Mouse (Mus musculus) embryo, embryonic 9.5 days (tissue): ENCODE data around the gene Cobll1.
"Not testable (repeated sequence)": the region's sequence is repeated elsewhere in the genome, so short reads cannot be mapped to it uniquely, and the experiment has no call there.

Experiments
- DNase-seq: peaks from one replicate; pipeline ENCODE4 v3.0.0-alpha.2; 2017; ENCODE audit errors: extremely low spot score

Cobll1 gene

DNA sequence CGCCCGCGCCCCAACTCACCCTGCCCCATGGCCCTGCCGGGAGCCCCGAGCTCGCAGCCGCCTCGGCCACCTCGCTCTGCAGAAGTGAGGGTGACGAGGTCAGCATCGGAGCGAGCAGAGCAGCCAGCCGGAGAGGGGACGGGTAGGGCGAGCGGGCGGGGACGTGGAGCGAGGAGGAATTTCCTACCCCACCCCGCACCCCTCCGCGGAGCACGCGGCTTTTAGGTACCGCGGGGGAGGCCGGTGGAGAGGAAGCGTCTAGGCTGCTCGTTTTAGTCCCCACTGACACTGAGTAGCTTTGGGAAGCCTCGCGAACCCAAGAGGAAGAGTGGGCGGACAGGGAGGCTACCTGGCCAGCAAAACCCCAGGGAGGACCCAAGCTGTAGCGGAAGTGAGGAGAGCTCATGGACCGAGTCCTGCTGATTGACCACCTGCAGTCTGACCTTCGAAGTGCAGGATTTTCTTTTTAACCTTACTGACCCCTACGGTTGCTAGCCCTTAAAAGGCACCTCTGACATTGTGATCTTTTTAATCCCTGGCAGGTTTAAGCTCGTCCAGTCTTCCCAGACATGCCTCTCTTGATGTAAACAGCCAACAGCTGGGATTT is at the start of gene Cobll1:
Gene Cobll1 (minus strand): TSS at position 440 of the 607 bp plus-strand sequence.
- peak; percentile 77 for DNase-seq

GRCm38 (mm10) chr2:65288696-65289095 is 49.5 kb upstream of the Cobll1 start:
- DNase-seq = no peak

DNA sequence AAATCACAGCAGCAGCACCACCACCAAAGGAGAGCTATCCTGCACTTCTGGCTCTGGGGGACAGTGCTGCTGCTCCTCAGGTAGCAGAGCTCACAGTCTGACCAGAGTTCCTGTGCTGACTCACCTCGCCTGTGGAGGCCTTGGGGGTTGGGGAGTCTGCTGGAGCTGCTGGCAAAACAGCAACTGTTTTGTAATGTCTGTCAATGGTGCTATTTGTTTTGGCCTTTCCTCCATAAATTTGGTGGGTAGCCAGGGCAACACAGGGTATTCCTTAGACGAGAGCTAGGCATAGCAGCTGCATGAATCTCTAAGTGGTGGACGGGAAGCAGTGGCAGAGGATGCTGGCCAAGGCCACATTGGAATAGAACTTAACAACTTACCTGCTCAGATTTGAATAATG is 46.2 kb upstream of the Cobll1 start:
- DNase-seq = no peak

DNA sequence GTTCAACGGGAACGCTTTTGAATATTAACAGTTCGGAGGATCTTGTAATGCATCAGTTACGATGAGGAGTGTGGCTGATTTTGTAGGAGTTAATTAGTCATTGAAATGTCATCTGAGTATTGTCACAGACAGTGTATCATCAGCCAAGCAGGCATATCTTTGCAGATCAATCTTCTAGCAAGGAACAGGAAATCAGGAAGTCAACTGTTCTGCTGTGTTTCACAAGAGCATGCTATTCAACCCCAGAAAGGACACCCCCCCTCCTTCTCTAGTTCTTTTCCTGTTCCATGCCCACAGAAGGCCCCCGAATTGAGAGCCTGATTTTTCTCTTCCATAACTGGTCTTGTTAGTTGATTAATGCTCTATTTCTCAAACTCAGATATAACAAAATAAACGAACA is 43.8 kb upstream of the Cobll1 start:
- no peak for DNase-seq

DNA sequence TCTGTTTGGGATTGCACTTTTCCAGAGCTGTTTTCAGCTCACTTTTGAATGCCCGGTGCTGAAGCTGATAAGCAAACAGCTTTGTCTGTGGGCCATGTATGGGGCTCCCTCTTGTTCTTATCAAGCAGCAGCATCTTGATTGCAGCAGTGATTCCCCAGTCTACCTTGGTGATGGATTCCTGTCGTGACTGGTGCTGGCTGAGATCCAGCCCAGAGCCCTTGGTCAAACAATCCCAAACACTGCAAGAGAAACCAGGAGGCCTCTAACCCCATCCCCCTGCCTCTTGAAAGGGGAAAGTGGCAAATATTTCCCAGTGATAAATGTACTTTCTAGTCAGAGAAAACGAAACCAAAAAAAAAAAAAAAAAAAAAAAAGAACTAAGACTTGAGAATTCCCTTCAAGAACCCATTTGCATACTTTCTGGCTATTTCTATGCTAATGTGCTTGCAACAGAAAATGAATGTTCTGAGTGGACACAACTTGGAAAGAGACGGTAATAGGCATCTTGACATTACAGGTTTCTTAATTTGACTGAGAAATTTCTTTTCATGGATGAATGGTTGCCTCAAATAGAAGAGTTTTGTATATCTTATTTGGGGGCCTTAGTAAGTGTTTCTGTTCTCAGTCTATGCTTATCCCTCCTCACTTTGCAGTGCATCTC is 40.0 kb upstream of the Cobll1 start:
- DNase-seq = no peak

GRCm38 (mm10) chr2:65275443-65276061 is 36.3 kb upstream of the Cobll1 start:
- no peak for DNase-seq

GRCm38 (mm10) chr2:65273910-65274309 is 34.7 kb upstream of the Cobll1 start:
- no peak for DNase-seq

- DNase-seq = no peak
Observed at GRCm38 (mm10) chr2:65268731-65269130, 29.5 kb upstream of the Cobll1 start.

- DNase-seq = no peak
Observed at GRCm38 (mm10) chr2:65267834-65268233, 28.6 kb upstream of the Cobll1 start.

- DNase-seq = no peak
Observed at GRCm38 (mm10) chr2:65266576-65267299, 27.5 kb upstream of the Cobll1 start.

DNA sequence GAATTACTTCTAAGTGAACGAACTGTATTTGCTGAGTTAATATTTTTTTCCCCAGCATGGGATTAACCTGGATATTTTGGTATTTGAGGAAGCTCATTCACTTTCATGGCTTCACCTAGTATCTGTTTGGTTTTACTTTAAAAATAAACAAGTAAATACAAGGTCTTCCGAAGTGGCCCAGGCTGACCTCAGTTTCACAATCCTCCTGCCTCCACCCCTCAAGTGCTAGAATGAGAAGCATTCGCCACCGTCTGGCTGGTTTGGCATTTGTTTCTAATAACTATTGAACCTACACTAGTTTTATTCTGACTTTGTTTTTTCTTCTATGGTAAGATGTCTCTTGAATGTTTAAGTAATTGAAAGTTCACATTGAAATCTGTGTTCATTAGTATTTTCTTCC is 23.0 kb upstream of the Cobll1 start:
- no peak for DNase-seq

GRCm38 (mm10) chr2:65260828-65261227 is 21.6 kb upstream of the Cobll1 start:
- DNase-seq = not testable (repeated sequence)

DNA sequence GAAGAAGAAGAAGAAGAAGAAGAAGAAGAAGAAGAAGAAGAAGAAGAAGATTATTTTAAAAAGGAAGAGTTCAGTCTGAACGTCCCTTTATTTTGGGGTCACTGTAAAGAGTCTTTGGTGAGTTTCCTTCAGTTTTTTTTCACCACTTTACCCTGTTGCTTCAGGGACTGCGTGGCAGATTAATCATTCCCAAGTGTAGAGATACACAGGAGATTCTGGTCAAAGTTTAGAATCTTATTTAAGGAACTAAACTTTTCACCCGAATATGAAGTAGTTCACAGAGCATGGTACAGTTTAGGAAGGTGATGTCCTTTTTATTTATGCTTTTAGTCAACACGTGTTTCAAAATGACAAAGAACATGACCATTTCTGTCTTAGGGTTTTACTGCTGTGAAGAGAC is 21.2 kb upstream of the Cobll1 start:
- no peak for DNase-seq

- no peak for DNase-seq
Observed at GRCm38 (mm10) chr2:65257446-65257845, 18.2 kb upstream of the Cobll1 start.

GRCm38 (mm10) chr2:65256494-65257254 is 17.5 kb upstream of the Cobll1 start:
- no peak for DNase-seq

- DNase-seq = no peak
Observed at GRCm38 (mm10) chr2:65250589-65251104, 11.4 kb upstream of the Cobll1 start.

DNA sequence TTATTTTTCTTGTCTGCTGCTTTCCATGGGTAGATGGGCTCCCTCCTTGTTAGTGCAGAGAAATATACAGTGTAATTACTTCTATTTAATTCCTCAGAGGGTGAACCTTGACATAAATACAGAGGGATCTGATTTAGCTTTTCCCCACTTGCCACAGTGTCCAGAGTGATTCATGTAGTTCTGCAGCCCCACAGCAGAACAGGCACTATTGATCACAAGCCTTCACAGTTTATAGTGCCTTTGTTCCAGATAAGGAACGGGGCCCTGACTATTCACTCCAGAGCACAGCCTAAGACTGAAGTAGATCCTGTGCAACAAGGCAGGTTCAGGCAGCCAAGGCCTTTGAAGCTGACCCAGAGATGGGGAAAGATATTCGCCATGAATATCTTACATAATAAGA is 10.4 kb upstream of the Cobll1 start:
- no peak for DNase-seq

DNA sequence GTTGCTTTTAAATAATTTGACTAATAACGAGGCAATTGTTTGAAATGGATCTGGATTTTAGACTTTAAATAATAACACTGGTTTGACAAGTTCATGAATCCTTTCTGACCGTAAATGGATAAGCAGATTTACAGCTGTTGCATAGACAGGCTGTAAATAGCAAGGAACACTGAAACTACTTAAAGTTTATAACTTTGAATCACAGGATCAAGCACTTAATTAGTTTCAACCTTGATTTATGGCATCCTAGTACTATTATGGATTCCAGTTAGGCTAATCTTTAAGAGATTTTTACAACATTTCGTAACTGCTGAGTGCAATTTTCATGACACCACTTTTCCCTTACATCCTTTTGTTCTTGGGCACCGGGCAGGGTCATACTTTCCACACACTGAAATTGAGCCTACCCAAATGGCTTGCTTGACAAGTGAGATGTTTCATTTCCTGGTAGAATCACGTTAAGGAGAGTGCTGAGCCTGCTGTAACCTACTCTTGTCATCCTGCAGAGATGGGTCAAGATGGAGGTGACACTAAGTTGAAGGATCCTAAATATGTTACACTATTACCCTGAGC is 1.1 kb upstream of the Cobll1 start:
- no peak for DNase-seq

DNA sequence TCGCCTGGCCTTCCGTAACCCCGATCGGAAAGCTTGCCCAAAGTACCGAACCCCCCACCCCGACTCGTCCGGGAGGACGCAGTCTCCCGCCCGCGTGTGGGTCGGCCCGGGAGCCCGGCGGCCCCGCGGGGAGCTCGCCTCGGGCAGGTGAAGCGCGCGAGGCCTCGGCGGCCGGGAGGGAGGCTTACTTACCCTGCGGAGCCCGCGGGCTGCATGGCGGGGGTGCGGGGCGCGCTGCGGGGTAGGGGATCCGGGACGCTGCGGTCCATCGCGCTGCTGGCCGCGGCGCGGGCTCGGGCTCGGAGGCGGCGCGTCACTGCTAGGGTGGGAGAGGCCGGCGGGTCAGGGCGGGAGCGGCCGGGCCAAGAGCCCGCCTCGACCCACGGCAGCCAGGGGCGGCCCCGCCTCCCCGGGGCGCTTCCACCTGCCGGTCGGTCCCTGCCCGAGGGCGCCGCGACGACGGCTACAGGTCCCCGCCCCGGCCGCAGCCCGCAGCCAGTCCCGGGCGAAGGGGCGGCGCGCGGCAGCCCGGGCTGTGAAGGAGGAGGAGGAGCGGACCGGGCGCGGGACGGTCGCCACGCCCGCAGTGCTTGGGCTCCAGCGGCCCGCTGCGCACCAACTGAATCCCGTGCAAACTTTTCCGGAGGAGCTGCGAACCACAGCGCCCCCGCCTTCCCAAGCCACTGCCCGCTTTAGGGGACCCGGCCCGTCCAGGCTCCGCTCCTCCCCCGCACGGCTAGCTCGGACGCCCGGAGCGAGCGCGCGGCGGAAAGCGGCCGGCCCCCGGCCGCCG is 836 bp downstream of the Cobll1 start:
- DNase-seq = peak; percentile 70

GRCm38 (mm10) chr2:65237610-65238170 is 1.5 kb downstream of the Cobll1 start:
- DNase-seq = peak; percentile 46
